Mouse (Mus musculus): ENCODE results near the gene Tepsin.

- TF ChIP-seq CTCF (IDR thresholded peaks at IDR 0.05; ENCODE audit: borderline replicate concordance, control insufficient read depth, extremely low read depth, insufficient read depth, low read length, poor library complexity) (no peak), POLR2A (IDR thresholded peaks at IDR 0.05; ENCODE audit: control insufficient read depth, extremely low read depth, insufficient read depth, low read length, poor library complexity) (no peak)
Measured at GRCm38 (mm10) chr11:120045341-120045740, 53.2 kb downstream of the Tepsin start.
